Mouse (Mus musculus) spleen, adult 2 months (tissue): ENCODE measurements at regions not wholly inside any gene's neighbourhood (a gene's known extent, or its start where the extent isn't known, plus 50 kb on each side); places are given as distances from the start of the nearest gene placed in this dataset.

ENCODE experiments used
- CTCF ChIP-seq: fragments of 200-500 bp; IDR thresholded peaks from 2 replicates; pipeline ENCODE4 v1.5.1; 2011; ENCODE audit warnings: mild to moderate bottlenecking, inconsistent platforms; ENCODE audit not compliant: insufficient read depth, insufficient read length, insufficient replicate concordance; ENCODE audit errors: extremely low read depth
- POLR2A ChIP-seq: fragments of 200-500 bp; IDR thresholded peaks from 2 replicates; pipeline ENCODE4 v1.6.1; 2011; ENCODE audit warnings: low read depth, low read length, inconsistent platforms

DNA sequence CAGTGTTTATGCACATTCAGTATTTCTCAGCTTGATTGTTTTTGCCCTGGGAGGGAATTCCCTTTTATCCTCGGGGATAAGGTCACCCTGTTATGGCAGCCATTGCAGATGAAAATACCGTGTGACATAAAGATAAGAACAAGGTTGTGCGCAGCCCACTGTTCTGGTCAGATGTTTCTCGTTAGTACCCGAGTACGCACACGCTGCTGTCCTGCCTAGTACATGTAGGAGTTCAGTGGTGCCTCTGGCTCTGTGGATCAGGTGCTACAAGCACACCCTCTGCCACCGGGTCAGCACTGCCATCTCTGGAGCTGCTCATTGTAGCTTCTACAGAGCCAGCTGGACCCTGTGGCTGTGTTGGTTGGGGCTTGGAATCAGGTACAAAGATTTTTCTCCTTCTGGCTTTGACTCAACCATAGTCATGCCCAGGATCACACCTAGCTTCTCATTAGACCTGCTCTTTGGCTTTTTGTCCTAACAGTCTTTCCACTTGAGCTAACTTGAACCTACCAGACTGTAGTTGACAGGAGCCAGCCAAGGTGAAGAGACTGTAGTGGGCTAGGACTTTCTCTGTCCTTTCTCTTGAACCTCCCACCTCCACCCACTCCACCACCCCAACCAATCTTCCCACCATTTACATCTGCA lies 136.1 kb downstream of the Trim33 start:
- no peak for TF ChIP-seq POLR2A
- TF ChIP-seq CTCF, result no peak
